Mouse (Mus musculus): ENCODE data around the gene Fam216a.
A peak's percentile ranks its signal among the peaks of the same experiment; 100 is the strongest.

Fam216a gene

GRCm38 (mm10) chr5:122391178-122391785 is 19.1 kb upstream of the Fam216a start:
- DNase-seq (ENCODE audit: low spot score), result no peak

GRCm38 (mm10) chr5:122390671-122391070 is 18.5 kb upstream of the Fam216a start:
- no peak for DNase-seq (ENCODE audit: low spot score)

- no peak for DNase-seq (ENCODE audit: low spot score)
These were observed 17.8 kb upstream of the Fam216a start for GRCm38 (mm10) chr5:122390006-122390405.

- DNase-seq (ENCODE audit: low spot score), result peak; percentile 75
These were observed 7.4 kb upstream of the Fam216a start for GRCm38 (mm10) chr5:122379374-122380155.

- DNase-seq (ENCODE audit: low spot score), result no peak
These were observed 6.0 kb upstream of the Fam216a start for GRCm38 (mm10) chr5:122378171-122378570.

GRCm38 (mm10) chr5:122377101-122377833 is 5.1 kb upstream of the Fam216a start:
- DNase-seq (ENCODE audit: low spot score), result no peak

- DNase-seq (ENCODE audit: low spot score), result no peak
These were observed 714 bp upstream of the Fam216a start for GRCm38 (mm10) chr5:122372878-122373277.

- DNase-seq (ENCODE audit: low spot score), result no peak
These were observed 473 bp downstream of the Fam216a start, which contains the start of gene Gpn3 for GRCm38 (mm10) chr5:122371591-122372191. Gene Gpn3 (plus strand): TSS chr5:122371876.

- DNase-seq (ENCODE audit: low spot score), result no peak
These were observed 17.6 kb downstream of the Fam216a start for GRCm38 (mm10) chr5:122354492-122355067.

GRCm38 (mm10) chr5:122353807-122354491 is 18.2 kb downstream of the Fam216a start, which contains the start of the genes Rad9b and Vps29:
Gene Rad9b (minus strand): TSS chr5:122354233.
Gene Vps29 (plus strand): TSS chr5:122354369.
- DNase-seq (ENCODE audit: low spot score), result peak; percentile 94

GRCm38 (mm10) chr5:122345777-122346176 is 26.4 kb downstream of the Fam216a start:
- DNase-seq (ENCODE audit: low spot score), result no peak

- no peak for DNase-seq (ENCODE audit: low spot score)
These were observed 27.9 kb downstream of the Fam216a start for GRCm38 (mm10) chr5:122344260-122344659.

- DNase-seq (ENCODE audit: low spot score), result no peak
These were observed 28.4 kb downstream of the Fam216a start for GRCm38 (mm10) chr5:122343768-122344167.

- no peak for DNase-seq (ENCODE audit: low spot score)
These were observed 29.3 kb downstream of the Fam216a start for GRCm38 (mm10) chr5:122342874-122343273.

GRCm38 (mm10) chr5:122336554-122337294 is 35.4 kb downstream of the Fam216a start:
- DNase-seq (ENCODE audit: low spot score), result no peak

GRCm38 (mm10) chr5:122334682-122335081 is 37.5 kb downstream of the Fam216a start:
- no peak for DNase-seq (ENCODE audit: low spot score)

GRCm38 (mm10) chr5:122330269-122330668 is 41.9 kb downstream of the Fam216a start:
- DNase-seq (ENCODE audit: low spot score), result no peak

GRCm38 (mm10) chr5:122327283-122327682 is 44.9 kb downstream of the Fam216a start:
- DNase-seq (ENCODE audit: low spot score), result no peak

- no peak for DNase-seq (ENCODE audit: low spot score)
These were observed 46.7 kb downstream of the Fam216a start for GRCm38 (mm10) chr5:122325477-122325876.

GRCm38 (mm10) chr5:122324608-122325431 is 47.3 kb downstream of the Fam216a start:
- DNase-seq (ENCODE audit: low spot score), result peak; percentile 84

All from left cerebral cortex, adult 11 months (tissue).